Mouse (Mus musculus) lung, adult 2 months (tissue): ENCODE results near the gene Ntm. TPM values are rescaled to one million over a fixed set of nuclear protein-coding genes. Genes with fewer than 3 reads are reported as not detected.

Source experiments
- DNase-seq: peaks from one replicate; pipeline ENCODE4 v3.0.0; 2022
- H3K4me1 ChIP-seq: fragments of 200-500 bp; 2 replicates; pipeline ENCODE4 v1.6.1; 2011; ENCODE audit warnings: low read length; ENCODE audit not compliant: control insufficient read depth, insufficient read depth
- H3K4me3 ChIP-seq: fragments of 200-500 bp; replicated peaks from 2 replicates; pipeline ENCODE3; 2011; ENCODE audit warnings: low read depth, mild to moderate bottlenecking, control low read depth, low read length; ENCODE audit errors: extremely low read depth
- CTCF ChIP-seq: fragments of 200-500 bp; IDR thresholded peaks from 2 replicates; pipeline ENCODE4 v1.5.1; 2011; ENCODE audit warnings: mild to moderate bottlenecking, low read length, control low read depth; ENCODE audit not compliant: insufficient read depth
- POLR2A ChIP-seq: fragments of 200-500 bp; IDR thresholded peaks from 2 replicates; pipeline ENCODE4 v1.6.1; 2011; ENCODE audit warnings: low read depth, mild to moderate bottlenecking, control low read depth, low read length, borderline replicate concordance; ENCODE audit errors: extremely low read depth
- WGBS: fragments of 180-500 bp; shearing (Covaris S2); methylation state at CpG from one replicate; pipeline ENCODE4 v1.1.7; 2018; 5-methylcytosine and 5-hydroxymethylcytosine counted together
- polyA plus RNA-seq: library from polyadenylated mRNA; depleted of rRNA; stranded (reverse); fragments of >200 nt; gene quantifications from 2 replicates; pipeline ENCODE4 v1.2.3, GENCODE M21; 2012

The Ntm gene
- polyA plus RNA-seq, 1 experiment: 1.1 TPM

- Histone ChIP-seq H3K4me1 (no peaks in the 10 kb centered on the region), H3K4me3 (no peak overlapping the region)
- no peak for DNase-seq
- WGBS: 52% methylated on average over 5 of the region's 5 CpGs
- TF ChIP-seq POLR2A (no peak), CTCF (no peak)
Measured at GRCm38 (mm10) chr9:29104442-29104841, 858.5 kb downstream of the Ntm start.

GRCm38 (mm10) chr9:29103993-29104392 is 858.9 kb downstream of the Ntm start:
- no peak for DNase-seq
- no peak for TF ChIP-seq CTCF
- TF ChIP-seq POLR2A: no peak
- 46% methylated on average over 6 of the region's 6 CpGs for WGBS
- Histone ChIP-seq H3K4me3 (no peak overlapping the region), H3K4me1 (no peaks in the 10 kb centered on the region)

- no peaks in the 10 kb centered on the region for H3K4me1 ChIP-seq
- 65% methylated on average over 5 of the region's 5 CpGs for WGBS
- DNase-seq: no peak
- no peak overlapping the region for H3K4me3 ChIP-seq
- TF ChIP-seq POLR2A (no peak), CTCF (no peak)
Measured at GRCm38 (mm10) chr9:29100624-29101023, 862.3 kb downstream of the Ntm start.

GRCm38 (mm10) chr9:29092443-29092842 is 870.5 kb downstream of the Ntm start:
- no peak overlapping the region for H3K4me3 ChIP-seq
- no peak for TF ChIP-seq POLR2A
- TF ChIP-seq CTCF: no peak
- H3K4me1 ChIP-seq: no peaks in the 10 kb centered on the region
- no peak for DNase-seq

GRCm38 (mm10) chr9:29088657-29089056 is 874.3 kb downstream of the Ntm start:
- 46% methylated on average over 5 of the region's 5 CpGs for WGBS
- Histone ChIP-seq H3K4me3 (no peak overlapping the region), H3K4me1 (no peaks in the 10 kb centered on the region)
- TF ChIP-seq CTCF: no peak
- no peak for TF ChIP-seq POLR2A
- DNase-seq: no peak

GRCm38 (mm10) chr9:29087656-29088055 is 875.3 kb downstream of the Ntm start:
- no peak for DNase-seq
- WGBS: 63% methylated on average over 4 of the region's 4 CpGs
- Histone ChIP-seq H3K4me3 (no peak overlapping the region), H3K4me1 (no peaks in the 10 kb centered on the region)
- no peak for TF ChIP-seq POLR2A
- TF ChIP-seq CTCF: no peak

- Histone ChIP-seq H3K4me3 (no peak overlapping the region), H3K4me1 (no peaks in the 10 kb centered on the region)
- TF ChIP-seq POLR2A (no peak), CTCF (no peak)
- no peak for DNase-seq
Measured at GRCm38 (mm10) chr9:29087171-29087570, 875.8 kb downstream of the Ntm start.

GRCm38 (mm10) chr9:29075924-29076577 is 886.9 kb downstream of the Ntm start:
- no peaks in the 10 kb centered on the region for H3K4me1 ChIP-seq
- no peak for TF ChIP-seq POLR2A
- no peak for TF ChIP-seq CTCF
- WGBS: 88% methylated on average over 5 of the region's 5 CpGs
- H3K4me3 ChIP-seq: no peak overlapping the region
- DNase-seq: no peak

- TF ChIP-seq POLR2A (no peak), CTCF (no peak)
- no peak for DNase-seq
- WGBS: 82% methylated on average over 2 of the region's 2 CpGs
- no peak overlapping the region for H3K4me3 ChIP-seq
- no peaks in the 10 kb centered on the region for H3K4me1 ChIP-seq
Measured at GRCm38 (mm10) chr9:29075243-29075642, 887.7 kb downstream of the Ntm start.

GRCm38 (mm10) chr9:29074494-29074893 is 888.4 kb downstream of the Ntm start:
- WGBS: 57% methylated on average over 2 of the region's 2 CpGs
- H3K4me1 ChIP-seq: no peaks in the 10 kb centered on the region
- no peak overlapping the region for H3K4me3 ChIP-seq
- TF ChIP-seq POLR2A (no peak), CTCF (no peak)
- DNase-seq: no peak
